Mouse (Mus musculus): Measurements from ENCODE around the gene Sox5. TPM values are rescaled to one million over a fixed set of nuclear protein-coding genes. Genes with fewer than 3 reads are reported as not detected.
A peak's percentile ranks its signal among the peaks of the same experiment; 100 is the strongest.

Sox5 gene
- polyA plus RNA-seq, 1 experiment from 2014 or later = 17.2 TPM

DNA sequence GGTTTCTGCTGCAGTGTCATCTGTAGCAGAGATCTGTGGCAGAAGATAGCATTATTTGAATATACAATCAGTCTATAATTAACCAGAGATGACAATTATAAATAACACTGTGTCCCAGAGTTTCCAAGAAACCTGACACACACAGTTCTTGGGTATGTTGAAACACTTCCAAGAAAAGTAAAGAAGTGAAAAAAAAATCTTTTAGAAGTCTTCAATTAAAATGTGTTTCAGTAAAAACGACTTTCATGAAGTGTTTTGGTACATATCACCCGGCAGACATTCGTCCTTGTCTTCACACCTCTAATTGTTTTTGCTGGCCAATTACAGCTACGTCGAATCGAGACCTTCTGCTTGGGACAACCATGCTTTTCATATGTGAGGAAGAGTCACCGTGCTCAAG, 924.4 kb downstream of the Sox5 start:
- H3K4me2 ChIP-seq (ENCODE audit: low read length) = no peak overlapping the region
- no peak overlapping the region for H3K4me3 ChIP-seq (ENCODE audit: low read depth, low read length)
- no peak for DNase-seq (ENCODE audit: low spot score)

GRCm38 (mm10) chr6:143855421-143855820, 926.4 kb downstream of the Sox5 start:
- ATAC-seq (replicated peaks; ENCODE audit: low FRiP score, low TSS enrichment, low read depth) = no peak
- H3K4me1 ChIP-seq (replicated peaks; ENCODE audit: control insufficient read depth, insufficient read depth, low read length) = peaks cover 3% of the 10 kb centered on the region; the same call in 1 of the 2 replicates
- no peaks in the 10 kb centered on the region for H3K27me3 ChIP-seq (replicated peaks; ENCODE audit: control insufficient read depth, insufficient read depth, low read length)
- no peak overlapping the region for H3K9ac ChIP-seq (ENCODE audit: low read length)
- no peak overlapping the region for H3K4me3 ChIP-seq (ENCODE audit: low read depth, low read length)
- no peak for DNase-seq (ENCODE audit: low spot score)
- no peaks in the 10 kb centered on the region for H3K36me3 ChIP-seq (ENCODE audit: control insufficient read depth, insufficient read depth, low read length)
- no peak overlapping the region for H3K27ac ChIP-seq (ENCODE audit: low read depth)
- H3K9me3 ChIP-seq (ENCODE audit: control insufficient read depth, low read length) = no peaks in the 10 kb centered on the region
- 25% methylated on average over 12 of the region's 12 CpGs for WGBS
- no peak overlapping the region for H3K4me2 ChIP-seq (ENCODE audit: low read length)

More for the DNA sequence above, 924.4 kb downstream of the Sox5 start:
- Histone ChIP-seq H3K9me3 (ENCODE audit: control insufficient read depth, low read length) (no peaks in the 10 kb centered on the region), H3K4me1 (replicated peaks; ENCODE audit: control insufficient read depth, insufficient read depth, low read length) (peaks cover 3% of the 10 kb centered on the region; the same call in 1 of the 2 replicates), H3K27me3 (replicated peaks; ENCODE audit: control insufficient read depth, insufficient read depth, low read length) (no peaks in the 10 kb centered on the region), H3K36me3 (ENCODE audit: control insufficient read depth, insufficient read depth, low read length) (no peaks in the 10 kb centered on the region), H3K27ac (ENCODE audit: low read depth) (no peak overlapping the region), H3K9ac (ENCODE audit: low read length) (no peak overlapping the region)
- 84% methylated on average over 7 of the region's 7 CpGs for WGBS
- no peak for ATAC-seq (replicated peaks; ENCODE audit: low FRiP score, low TSS enrichment, low read depth)

GRCm38 (mm10) chr6:143854031-143854430, 927.7 kb downstream of the Sox5 start:
- Histone ChIP-seq H3K27ac (ENCODE audit: low read depth) (no peak overlapping the region), H3K9me3 (ENCODE audit: control insufficient read depth, low read length) (no peaks in the 10 kb centered on the region), H3K36me3 (ENCODE audit: control insufficient read depth, insufficient read depth, low read length) (no peaks in the 10 kb centered on the region), H3K27me3 (replicated peaks; ENCODE audit: control insufficient read depth, insufficient read depth, low read length) (no peaks in the 10 kb centered on the region), H3K4me1 (replicated peaks; ENCODE audit: control insufficient read depth, insufficient read depth, low read length) (no peaks in the 10 kb centered on the region), H3K4me3 (ENCODE audit: low read depth, low read length) (no peak overlapping the region), H3K4me2 (ENCODE audit: low read length) (no peak overlapping the region), H3K9ac (ENCODE audit: low read length) (no peak overlapping the region)
- no peak for ATAC-seq (replicated peaks; ENCODE audit: low FRiP score, low TSS enrichment, low read depth)
- 58% methylated on average over 3 of the region's 3 CpGs for WGBS
- no peak for DNase-seq (ENCODE audit: low spot score)

DNA sequence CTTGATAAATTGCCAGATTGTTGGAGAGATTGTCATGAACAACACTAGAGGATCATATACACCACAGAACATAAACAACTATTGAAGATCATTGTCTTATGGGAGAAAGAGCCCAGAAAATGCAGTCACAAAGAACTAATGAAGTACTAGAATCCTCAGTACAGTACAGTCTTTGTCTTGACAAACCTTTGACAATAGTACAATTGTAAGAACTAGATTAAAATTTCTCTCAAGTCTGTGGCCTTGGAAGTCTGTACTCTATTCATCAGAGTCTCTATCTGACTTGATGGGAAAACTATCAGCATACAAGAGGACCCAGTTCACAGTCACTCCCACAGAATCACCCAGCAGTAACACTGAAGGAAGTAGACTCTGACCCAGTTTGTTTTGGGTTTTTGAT, 936.0 kb downstream of the Sox5 start:
- Histone ChIP-seq H3K4me3 (ENCODE audit: low read depth, low read length) (no peak overlapping the region), H3K9me3 (ENCODE audit: control insufficient read depth, low read length) (no peaks in the 10 kb centered on the region), H3K36me3 (ENCODE audit: control insufficient read depth, insufficient read depth, low read length) (no peaks in the 10 kb centered on the region), H3K27me3 (replicated peaks; ENCODE audit: control insufficient read depth, insufficient read depth, low read length) (no peaks in the 10 kb centered on the region), H3K4me2 (ENCODE audit: low read length) (no peak overlapping the region), H3K4me1 (replicated peaks; ENCODE audit: control insufficient read depth, insufficient read depth, low read length) (no peaks in the 10 kb centered on the region), H3K27ac (ENCODE audit: low read depth) (no peak overlapping the region), H3K9ac (ENCODE audit: low read length) (no peak overlapping the region)
- no peak for ATAC-seq (replicated peaks; ENCODE audit: low FRiP score, low TSS enrichment, low read depth)
- DNase-seq (ENCODE audit: low spot score) = no peak

DNA sequence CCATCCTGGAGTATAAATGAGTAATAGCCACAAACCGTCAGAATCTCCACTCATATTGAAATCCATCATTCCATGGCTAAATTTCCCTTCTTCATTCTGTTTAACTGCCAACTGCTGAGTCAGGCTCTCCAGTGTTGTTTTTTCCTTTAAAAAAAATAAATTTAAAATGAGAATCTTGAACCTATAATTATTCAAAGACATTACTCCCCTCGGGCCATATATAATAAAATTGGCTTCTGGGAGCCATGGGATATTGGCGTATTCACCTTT, 937.1 kb downstream of the Sox5 start:
- WGBS = 83% methylated on average over 3 of the region's 3 CpGs
- Histone ChIP-seq H3K4me1 (replicated peaks; ENCODE audit: control insufficient read depth, insufficient read depth, low read length) (no peaks in the 10 kb centered on the region), H3K4me3 (ENCODE audit: low read depth, low read length) (no peak overlapping the region), H3K9me3 (ENCODE audit: control insufficient read depth, low read length) (no peaks in the 10 kb centered on the region), H3K9ac (ENCODE audit: low read length) (no peak overlapping the region), H3K36me3 (ENCODE audit: control insufficient read depth, insufficient read depth, low read length) (no peaks in the 10 kb centered on the region), H3K27ac (ENCODE audit: low read depth) (no peak overlapping the region), H3K27me3 (replicated peaks; ENCODE audit: control insufficient read depth, insufficient read depth, low read length) (no peaks in the 10 kb centered on the region), H3K4me2 (ENCODE audit: low read length) (no peak overlapping the region)
- DNase-seq (ENCODE audit: low spot score) = no peak
- no peak for ATAC-seq (replicated peaks; ENCODE audit: low FRiP score, low TSS enrichment, low read depth)

- no peak overlapping the region for H3K4me2 ChIP-seq (ENCODE audit: low read length)
- no peak for ATAC-seq (replicated peaks; ENCODE audit: low FRiP score, low TSS enrichment, low read depth)
- H3K9me3 ChIP-seq (ENCODE audit: control insufficient read depth, low read length) = no peaks in the 10 kb centered on the region
- H3K4me1 ChIP-seq (replicated peaks; ENCODE audit: control insufficient read depth, insufficient read depth, low read length) = no peaks in the 10 kb centered on the region
- 88% methylated on average over 10 of the region's 10 CpGs for WGBS
- no peak overlapping the region for H3K27ac ChIP-seq (ENCODE audit: low read depth)
- H3K9ac ChIP-seq (ENCODE audit: low read length) = no peak overlapping the region
- DNase-seq (ENCODE audit: low spot score) = no peak
- H3K4me3 ChIP-seq (ENCODE audit: low read depth, low read length) = no peak overlapping the region
- H3K36me3 ChIP-seq (ENCODE audit: control insufficient read depth, insufficient read depth, low read length) = no peaks in the 10 kb centered on the region
- no peaks in the 10 kb centered on the region for H3K27me3 ChIP-seq (replicated peaks; ENCODE audit: control insufficient read depth, insufficient read depth, low read length)
Observed at GRCm38 (mm10) chr6:143843933-143844700, 937.7 kb downstream of the Sox5 start.

- ATAC-seq (replicated peaks; ENCODE audit: low FRiP score, low TSS enrichment, low read depth) (no peak), DNase-seq (ENCODE audit: low spot score) (no peak)
- H3K36me3 ChIP-seq (ENCODE audit: control insufficient read depth, insufficient read depth, low read length) = no peaks in the 10 kb centered on the region
- no peaks in the 10 kb centered on the region for H3K9me3 ChIP-seq (ENCODE audit: control insufficient read depth, low read length)
- no peaks in the 10 kb centered on the region for H3K4me1 ChIP-seq (replicated peaks; ENCODE audit: control insufficient read depth, insufficient read depth, low read length)
- no peak overlapping the region for H3K4me2 ChIP-seq (ENCODE audit: low read length)
- H3K27me3 ChIP-seq (replicated peaks; ENCODE audit: control insufficient read depth, insufficient read depth, low read length) = no peaks in the 10 kb centered on the region
- no peak overlapping the region for H3K4me3 ChIP-seq (ENCODE audit: low read depth, low read length)
- WGBS = 89% methylated on average over 7 of the region's 7 CpGs
- H3K27ac ChIP-seq (ENCODE audit: low read depth) = no peak overlapping the region
- no peak overlapping the region for H3K9ac ChIP-seq (ENCODE audit: low read length)
Observed at GRCm38 (mm10) chr6:143841954-143842353, 939.8 kb downstream of the Sox5 start.

- no peaks in the 10 kb centered on the region for H3K9me3 ChIP-seq (ENCODE audit: control insufficient read depth, low read length)
- 89% methylated on average over 15 of the region's 15 CpGs for WGBS
- H3K9ac ChIP-seq (ENCODE audit: low read length) = no peak overlapping the region
- no peak overlapping the region for H3K4me3 ChIP-seq (ENCODE audit: low read depth, low read length)
- no peaks in the 10 kb centered on the region for H3K4me1 ChIP-seq (replicated peaks; ENCODE audit: control insufficient read depth, insufficient read depth, low read length)
- no peak overlapping the region for H3K27ac ChIP-seq (ENCODE audit: low read depth)
- no peaks in the 10 kb centered on the region for H3K36me3 ChIP-seq (ENCODE audit: control insufficient read depth, insufficient read depth, low read length)
- H3K4me2 ChIP-seq (ENCODE audit: low read length) = no peak overlapping the region
- H3K27me3 ChIP-seq (replicated peaks; ENCODE audit: control insufficient read depth, insufficient read depth, low read length) = no peaks in the 10 kb centered on the region
- DNase-seq (ENCODE audit: low spot score) (peak; percentile 31), ATAC-seq (replicated peaks; ENCODE audit: low FRiP score, low TSS enrichment, low read depth) (no peak)
Observed at GRCm38 (mm10) chr6:143841109-143841638, 940.6 kb downstream of the Sox5 start.

- Histone ChIP-seq H3K36me3 (ENCODE audit: control insufficient read depth, insufficient read depth, low read length) (no peaks in the 10 kb centered on the region), H3K9me3 (ENCODE audit: control insufficient read depth, low read length) (no peaks in the 10 kb centered on the region), H3K9ac (ENCODE audit: low read length) (no peak overlapping the region), H3K27me3 (replicated peaks; ENCODE audit: control insufficient read depth, insufficient read depth, low read length) (no peaks in the 10 kb centered on the region), H3K4me3 (ENCODE audit: low read depth, low read length) (no peak overlapping the region), H3K4me1 (replicated peaks; ENCODE audit: control insufficient read depth, insufficient read depth, low read length) (no peaks in the 10 kb centered on the region), H3K27ac (ENCODE audit: low read depth) (no peak overlapping the region), H3K4me2 (ENCODE audit: low read length) (no peak overlapping the region)
- WGBS = 68% methylated on average over 9 of the region's 9 CpGs
- ATAC-seq (replicated peaks; ENCODE audit: low FRiP score, low TSS enrichment, low read depth) (no peak), DNase-seq (ENCODE audit: low spot score) (no peak)
Observed at GRCm38 (mm10) chr6:143838384-143839076, 943.2 kb downstream of the Sox5 start.

Data from intestine, embryonic 14.5 days (tissue).